Mouse (Mus musculus): ENCODE measurements at regions not wholly inside any gene's neighbourhood (a gene's known extent, or its start where the extent isn't known, plus 50 kb on each side); places are given as distances from the start of the nearest gene placed in this dataset.

GRCm38 (mm10) chr1:35810571-35811342 lies 257.4 kb upstream of the Hs6st1 start:
- no peaks in the 10 kb centered on the region for H3K36me3 ChIP-seq (ENCODE audit: control insufficient read depth, insufficient read depth)
- H3K4me3 ChIP-seq, result no peak overlapping the region
- TF ChIP-seq USF1 (IDR thresholded peaks at IDR 0.05; ENCODE audit: low read depth) (no peak), SRF (IDR thresholded peaks at IDR 0.05; ENCODE audit: control insufficient read depth, insufficient read length, low read depth) (no peak), MAX (IDR thresholded peaks at IDR 0.05; ENCODE audit: low read depth) (no peak), E2F4 (IDR thresholded peaks at IDR 0.05; ENCODE audit: insufficient read depth) (no peak), POLR2A (IDR thresholded peaks at IDR 0.05; ENCODE audit: insufficient read length, low read depth) (no peak), POLR2AphosphoS2 (IDR thresholded peaks at IDR 0.05; ENCODE audit: insufficient read length, low read depth) (no peak), TCF3 (IDR thresholded peaks at IDR 0.05; ENCODE audit: insufficient read length, low read depth) (no peak), CEBPB (IDR thresholded peaks at IDR 0.05; ENCODE audit: insufficient read depth, poor library complexity, severe bottlenecking) (no peak), TCF12 (IDR thresholded peaks at IDR 0.05; ENCODE audit: insufficient read depth, poor library complexity, severe bottlenecking) (no peak), REST (IDR thresholded peaks at IDR 0.05; ENCODE audit: insufficient read depth, insufficient read length) (no peak), MYOD1 (IDR thresholded peaks at IDR 0.05; ENCODE audit: control insufficient read depth in 1 of 3, insufficient read length in 2 of 3, low read depth in 2 of 3) (no peak), MYOG (IDR thresholded peaks at IDR 0.05; ENCODE audit: control insufficient read depth in 1 of 3, insufficient read depth in 1 of 3, insufficient read length in 2 of 3, low read depth in 2 of 3) (no peak)
- no peaks in the 10 kb centered on the region for H3K79me2 ChIP-seq (ENCODE audit: control insufficient read depth, insufficient read depth)
- no peaks in the 10 kb centered on the region for H3K27me3 ChIP-seq (ENCODE audit: control insufficient read depth, insufficient read depth, insufficient read length)
- H3ac ChIP-seq (ENCODE audit: control insufficient read depth, insufficient read length), result no peak overlapping the region
- no peak overlapping the region for H3K4me2 ChIP-seq (ENCODE audit: low read depth)

- no peak overlapping the region for H3ac ChIP-seq (ENCODE audit: control insufficient read depth, insufficient read length)
- no peaks in the 10 kb centered on the region for H3K36me3 ChIP-seq (ENCODE audit: control insufficient read depth, insufficient read depth)
- TF ChIP-seq TCF3 (IDR thresholded peaks at IDR 0.05; ENCODE audit: insufficient read length, low read depth) (no peak), POLR2AphosphoS2 (IDR thresholded peaks at IDR 0.05; ENCODE audit: insufficient read length, low read depth) (no peak), TCF12 (IDR thresholded peaks at IDR 0.05; ENCODE audit: insufficient read depth, poor library complexity, severe bottlenecking) (no peak), MYOD1 (IDR thresholded peaks at IDR 0.05; ENCODE audit: control insufficient read depth in 1 of 3, insufficient read length in 2 of 3, low read depth in 2 of 3) (no peak), E2F4 (IDR thresholded peaks at IDR 0.05; ENCODE audit: insufficient read depth) (no peak), USF1 (IDR thresholded peaks at IDR 0.05; ENCODE audit: low read depth) (no peak), MYOG (IDR thresholded peaks at IDR 0.05; ENCODE audit: control insufficient read depth in 1 of 3, insufficient read depth in 1 of 3, insufficient read length in 2 of 3, low read depth in 2 of 3) (no peak), CEBPB (IDR thresholded peaks at IDR 0.05; ENCODE audit: insufficient read depth, poor library complexity, severe bottlenecking) (no peak), POLR2A (IDR thresholded peaks at IDR 0.05; ENCODE audit: insufficient read length, low read depth) (no peak), MAX (IDR thresholded peaks at IDR 0.05; ENCODE audit: low read depth) (no peak), SRF (IDR thresholded peaks at IDR 0.05; ENCODE audit: control insufficient read depth, insufficient read length, low read depth) (no peak), REST (IDR thresholded peaks at IDR 0.05; ENCODE audit: insufficient read depth, insufficient read length) (no peak)
- H3K4me2 ChIP-seq (ENCODE audit: low read depth), result no peak overlapping the region
- H3K27me3 ChIP-seq (ENCODE audit: control insufficient read depth, insufficient read depth, insufficient read length), result no peaks in the 10 kb centered on the region
- H3K4me3 ChIP-seq, result no peak overlapping the region
- H3K79me2 ChIP-seq (ENCODE audit: control insufficient read depth, insufficient read depth), result no peaks in the 10 kb centered on the region
Observed at GRCm38 (mm10) chr1:35811380-35811779, 256.8 kb upstream of the Hs6st1 start.

GRCm38 (mm10) chr1:35811795-35812194 lies 256.4 kb upstream of the Hs6st1 start:
- no peaks in the 10 kb centered on the region for H3K79me2 ChIP-seq (ENCODE audit: control insufficient read depth, insufficient read depth)
- no peaks in the 10 kb centered on the region for H3K36me3 ChIP-seq (ENCODE audit: control insufficient read depth, insufficient read depth)
- H3K4me2 ChIP-seq (ENCODE audit: low read depth), result no peak overlapping the region
- no peaks in the 10 kb centered on the region for H3K27me3 ChIP-seq (ENCODE audit: control insufficient read depth, insufficient read depth, insufficient read length)
- no peak overlapping the region for H3ac ChIP-seq (ENCODE audit: control insufficient read depth, insufficient read length)
- TF ChIP-seq CEBPB (IDR thresholded peaks at IDR 0.05; ENCODE audit: insufficient read depth, poor library complexity, severe bottlenecking), result no peak
- no peak for TF ChIP-seq POLR2AphosphoS2 (IDR thresholded peaks at IDR 0.05; ENCODE audit: insufficient read length, low read depth)
- TF ChIP-seq REST (IDR thresholded peaks at IDR 0.05; ENCODE audit: insufficient read depth, insufficient read length), result no peak
- no peak for TF ChIP-seq USF1 (IDR thresholded peaks at IDR 0.05; ENCODE audit: low read depth)
- TF ChIP-seq POLR2A (IDR thresholded peaks at IDR 0.05; ENCODE audit: insufficient read length, low read depth), result no peak
- no peak for TF ChIP-seq MYOD1 (IDR thresholded peaks at IDR 0.05; ENCODE audit: control insufficient read depth in 1 of 3, insufficient read length in 2 of 3, low read depth in 2 of 3)
- TF ChIP-seq SRF (IDR thresholded peaks at IDR 0.05; ENCODE audit: control insufficient read depth, insufficient read length, low read depth), result no peak
- no peak for TF ChIP-seq TCF12 (IDR thresholded peaks at IDR 0.05; ENCODE audit: insufficient read depth, poor library complexity, severe bottlenecking)
- TF ChIP-seq MAX (IDR thresholded peaks at IDR 0.05; ENCODE audit: low read depth), result no peak
- no peak overlapping the region for H3K4me3 ChIP-seq

GRCm38 (mm10) chr1:35813625-35814024 lies 254.6 kb upstream of the Hs6st1 start:
- no peak overlapping the region for H3ac ChIP-seq (ENCODE audit: control insufficient read depth, insufficient read length)
- no peaks in the 10 kb centered on the region for H3K79me2 ChIP-seq (ENCODE audit: control insufficient read depth, insufficient read depth)
- no peaks in the 10 kb centered on the region for H3K36me3 ChIP-seq (ENCODE audit: control insufficient read depth, insufficient read depth)
- H3K4me2 ChIP-seq (ENCODE audit: low read depth), result no peak overlapping the region
- no peak for TF ChIP-seq USF1 (IDR thresholded peaks at IDR 0.05; ENCODE audit: low read depth)
- no peak for TF ChIP-seq REST (IDR thresholded peaks at IDR 0.05; ENCODE audit: insufficient read depth, insufficient read length)
- no peak for TF ChIP-seq MYOD1 (IDR thresholded peaks at IDR 0.05; ENCODE audit: control insufficient read depth in 1 of 3, insufficient read length in 2 of 3, low read depth in 2 of 3)
- no peak for TF ChIP-seq TCF3 (IDR thresholded peaks at IDR 0.05; ENCODE audit: insufficient read length, low read depth)
- TF ChIP-seq SRF (IDR thresholded peaks at IDR 0.05; ENCODE audit: control insufficient read depth, insufficient read length, low read depth), result no peak
- no peak for TF ChIP-seq TCF12 (IDR thresholded peaks at IDR 0.05; ENCODE audit: insufficient read depth, poor library complexity, severe bottlenecking)
- no peak for TF ChIP-seq CEBPB (IDR thresholded peaks at IDR 0.05; ENCODE audit: insufficient read depth, poor library complexity, severe bottlenecking)
- H3K4me3 ChIP-seq, result no peak overlapping the region
- no peaks in the 10 kb centered on the region for H3K27me3 ChIP-seq (ENCODE audit: control insufficient read depth, insufficient read depth, insufficient read length)
